Mouse (Mus musculus): ENCODE results near the gene Srm.
A peak's percentile ranks its signal among the peaks of the same experiment; 100 is the strongest.

Srm gene

GRCm38 (mm10) chr4:148601871-148602270 lies 10.6 kb downstream of the Srm start:
- no peak for DNase-seq (ENCODE audit: low spot score in 2 of 2)

GRCm38 (mm10) chr4:148602357-148603120 lies 11.2 kb downstream of the Srm start, which contains the start of gene Masp2:
Gene Masp2 (plus strand): TSS chr4:148602554.
- DNase-seq (ENCODE audit: low spot score in 2 of 2), result no peak

GRCm38 (mm10) chr4:148603376-148604139 lies 12.3 kb downstream of the Srm start:
- DNase-seq (ENCODE audit: low spot score in 2 of 2), result no peak

GRCm38 (mm10) chr4:148604141-148604540 lies 12.8 kb downstream of the Srm start:
- no peak for DNase-seq (ENCODE audit: low spot score in 2 of 2)

GRCm38 (mm10) chr4:148604541-148605165 lies 13.3 kb downstream of the Srm start:
- DNase-seq (ENCODE audit: low spot score in 2 of 2), result peak; percentile 32 to 65

- DNase-seq (ENCODE audit: low spot score in 2 of 2), result peak; percentile 52 to 77
Observed at GRCm38 (mm10) chr4:148607758-148608157, 16.5 kb downstream of the Srm start.

GRCm38 (mm10) chr4:148609805-148610204 lies 18.5 kb downstream of the Srm start:
- no peak for DNase-seq (ENCODE audit: low spot score in 2 of 2)

GRCm38 (mm10) chr4:148610631-148611364 lies 19.5 kb downstream of the Srm start:
- no peak for DNase-seq (ENCODE audit: low spot score in 2 of 2)

- no peak for DNase-seq (ENCODE audit: low spot score in 2 of 2)
Observed at GRCm38 (mm10) chr4:148612557-148612956, 21.3 kb downstream of the Srm start.

GRCm38 (mm10) chr4:148613738-148614137 lies 22.4 kb downstream of the Srm start:
- no peak for DNase-seq (ENCODE audit: low spot score in 2 of 2)

GRCm38 (mm10) chr4:148619805-148620204 lies 28.5 kb downstream of the Srm start:
- no peak for DNase-seq (ENCODE audit: low spot score in 2 of 2)

- DNase-seq (ENCODE audit: low spot score in 2 of 2), result no peak
Observed at GRCm38 (mm10) chr4:148620718-148621117, 29.4 kb downstream of the Srm start.

GRCm38 (mm10) chr4:148622485-148622884 lies 31.2 kb downstream of the Srm start:
- DNase-seq (ENCODE audit: low spot score in 2 of 2), result no peak

GRCm38 (mm10) chr4:148623609-148624008 lies 32.3 kb downstream of the Srm start:
- no peak for DNase-seq (ENCODE audit: low spot score in 2 of 2)

GRCm38 (mm10) chr4:148625010-148625409 lies 33.7 kb downstream of the Srm start:
- no peak for DNase-seq (ENCODE audit: low spot score in 2 of 2)

- peak in 1 of 2 experiments; percentile 10 for DNase-seq (ENCODE audit: low spot score in 2 of 2)
Observed at GRCm38 (mm10) chr4:148625756-148626622, 34.7 kb downstream of the Srm start.

GRCm38 (mm10) chr4:148626623-148627185 lies 35.4 kb downstream of the Srm start, which contains the start of gene Tardbp:
Gene Tardbp (minus strand): TSS chr4:148627019.
- peak; percentile 96 to 97 for DNase-seq (ENCODE audit: low spot score in 2 of 2)

GRCm38 (mm10) chr4:148627246-148627645 lies 35.9 kb downstream of the Srm start:
- DNase-seq (ENCODE audit: low spot score in 2 of 2), result no peak

- no peak for DNase-seq (ENCODE audit: low spot score in 2 of 2)
Observed at GRCm38 (mm10) chr4:148632013-148632692, 40.9 kb downstream of the Srm start.
